Mouse (Mus musculus) bone marrow, adult 2 months (tissue): Measurements from ENCODE around the gene Hmgxb4. TPM values are rescaled to one million over a fixed set of nuclear protein-coding genes. Genes with fewer than 3 reads are reported as not detected.

Experiments
- H3K27ac ChIP-seq: fragments of 200-500 bp; 2 replicates; pipeline ENCODE4 v1.5.1; 2012; ENCODE audit warnings: low read depth, mild to moderate bottlenecking, control low read depth, inconsistent platforms, low read length; ENCODE audit not compliant: control insufficient read depth, poor library complexity, insufficient read depth
- H3K4me1 ChIP-seq: fragments of 200-500 bp; 2 replicates; pipeline ENCODE4 v1.6.1; 2011; ENCODE audit warnings: low read length; ENCODE audit not compliant: control insufficient read depth, insufficient read depth
- H3K4me3 ChIP-seq: fragments of 200-500 bp; replicated peaks from 2 replicates; pipeline ENCODE3; 2011; ENCODE audit warnings: mild to moderate bottlenecking, low read depth, low read length, control low read depth; ENCODE audit not compliant: control insufficient read depth
- CTCF ChIP-seq: fragments of 200-500 bp; IDR thresholded peaks from 2 replicates; pipeline ENCODE4 v1.5.1; 2011; ENCODE audit warnings: low read length, control low read depth; ENCODE audit not compliant: control insufficient read depth, insufficient read depth
- POLR2A ChIP-seq: fragments of 200-500 bp; IDR thresholded peaks from 2 replicates; pipeline ENCODE4 v1.6.1; 2011; ENCODE audit warnings: low read depth, mild to moderate bottlenecking, control low read depth, low read length, borderline replicate concordance; ENCODE audit not compliant: control insufficient read depth
- WGBS: fragments of 180-500 bp; shearing (Covaris S2); methylation state at CpG from one replicate; pipeline ENCODE4 v1.1.7; 2018; 5-methylcytosine and 5-hydroxymethylcytosine counted together
- polyA plus RNA-seq: library from polyadenylated mRNA; stranded (reverse); fragments of >200 nt; gene quantifications from 2 replicates; pipeline ENCODE4 v1.2.4, GENCODE M21; 2011; ENCODE audit warnings: low replicate concordance; ENCODE audit not compliant: missing spikeins, insufficient read depth, insufficient read length

The Hmgxb4 gene
- polyA plus RNA-seq, 1 experiment, result 19.9 TPM

- TF ChIP-seq POLR2A (no peak), CTCF (no peak)
- 64% methylated on average over 5 of the region's 5 CpGs for WGBS
- H3K4me1 ChIP-seq, result peaks cover 3% of the 10 kb centered on the region; the same call in 1 of the 2 replicates
- peak overlapping the region; percentile 59 for H3K4me3 ChIP-seq
- H3K27ac ChIP-seq, result no peak overlapping the region
Measured at GRCm38 (mm10) chr8:75032961-75033360, 39.8 kb downstream of the Hmgxb4 start.

GRCm38 (mm10) chr8:75033511-75034243 lies 40.5 kb downstream of the Hmgxb4 start, which contains the start of gene Tom1:
TSS of gene Tom1 (plus strand) at chr8:75033705.
- WGBS, result under 1% methylated on average over 62 of the region's 62 CpGs
- H3K4me3 ChIP-seq, result peak within 1 kb of the TSS; percentile 84
- H3K27ac ChIP-seq, result peak within 1 kb of the TSS; percentile 90
- peaks cover 3% of the 10 kb centered on the region; the same call in 1 of the 2 replicates for H3K4me1 ChIP-seq
- TF ChIP-seq POLR2A (peak; percentile 53; the same call in 1 of the 2 replicates), CTCF (no peak)

- H3K4me1 ChIP-seq, result peaks cover 3% of the 10 kb centered on the region; the same call in 1 of the 2 replicates
- peak overlapping the region; percentile 84 for H3K4me3 ChIP-seq
- H3K27ac ChIP-seq, result peak overlapping the region; percentile 90
- under 1% methylated on average over 17 of the region's 17 CpGs for WGBS
- no peak for TF ChIP-seq CTCF
- no peak for TF ChIP-seq POLR2A
Measured at GRCm38 (mm10) chr8:75034285-75034684, 41.1 kb downstream of the Hmgxb4 start.

- H3K27ac ChIP-seq, result no peak overlapping the region
- TF ChIP-seq CTCF, result no peak
- TF ChIP-seq POLR2A, result no peak
- no peak overlapping the region for H3K4me3 ChIP-seq
- H3K4me1 ChIP-seq, result peaks cover 5% of the 10 kb centered on the region; the same call in 1 of the 2 replicates
Measured at GRCm38 (mm10) chr8:75035640-75036039, 42.5 kb downstream of the Hmgxb4 start.

- Histone ChIP-seq H3K27ac (no peak overlapping the region), H3K4me1 (peaks cover 16% of the 10 kb centered on the region), H3K4me3 (no peak overlapping the region)
- TF ChIP-seq POLR2A (no peak), CTCF (no peak)
Measured at GRCm38 (mm10) chr8:75038497-75038896, 45.3 kb downstream of the Hmgxb4 start.

- H3K27ac ChIP-seq, result peak overlapping the region; percentile 43; the same call in 1 of the 2 replicates
- peaks cover 16% of the 10 kb centered on the region for H3K4me1 ChIP-seq
- TF ChIP-seq CTCF, result no peak
- TF ChIP-seq POLR2A, result no peak
- no peak overlapping the region for H3K4me3 ChIP-seq
- 40% methylated on average over 1 of the region's 1 CpGs for WGBS
Measured at GRCm38 (mm10) chr8:75039754-75040153, 46.6 kb downstream of the Hmgxb4 start.

- peaks cover 13% of the 10 kb centered on the region for H3K4me1 ChIP-seq
- WGBS, result 45% methylated on average over 2 of the region's 2 CpGs
Measured at GRCm38 (mm10) chr8:75042171-75042570, 49.0 kb downstream of the Hmgxb4 start.

GRCm38 (mm10) chr8:75042974-75043373 lies 49.8 kb downstream of the Hmgxb4 start:
- 88% methylated on average over 1 of the region's 1 CpGs for WGBS
- H3K27ac ChIP-seq, result peak overlapping the region; percentile 60
- H3K4me1 ChIP-seq, result peaks cover 13% of the 10 kb centered on the region

More at GRCm38 (mm10) chr8:75042171-75042570, 49.0 kb downstream of the Hmgxb4 start:
- H3K4me3 ChIP-seq, result no peak overlapping the region
- TF ChIP-seq POLR2A (no peak), CTCF (no peak)
- no peak overlapping the region; the same call in 1 of the 2 replicates for H3K27ac ChIP-seq

More at GRCm38 (mm10) chr8:75042974-75043373, 49.8 kb downstream of the Hmgxb4 start:
- no peak for TF ChIP-seq CTCF
- TF ChIP-seq POLR2A, result no peak
- H3K4me3 ChIP-seq, result no peak overlapping the region
